Mouse (Mus musculus) cortical plate, adult 2 months (tissue): ENCODE results near the gene Adora3.

Experiments used
- CTCF ChIP-seq: fragments of 200-500 bp; IDR thresholded peaks from 2 replicates; pipeline ENCODE4 v1.5.1; 2011; ENCODE audit warnings: mild to moderate bottlenecking, control low read depth, low read length; ENCODE audit not compliant: insufficient read depth; ENCODE audit errors: extremely low read depth
- POLR2A ChIP-seq: fragments of 200-500 bp; IDR thresholded peaks from 2 replicates; pipeline ENCODE4 v1.6.1; 2011; ENCODE audit warnings: mild to moderate bottlenecking, low read length, control low read depth; ENCODE audit not compliant: insufficient read depth; ENCODE audit errors: extremely low read depth

GRCm38 (mm10) chr3:105872579-105872978, 1.9 kb downstream of the Adora3 start:
- no peak for TF ChIP-seq POLR2A
- TF ChIP-seq CTCF, result no peak
